Mouse (Mus musculus): Measurements from ENCODE around the gene Rassf2. TPM values are rescaled to one million over a fixed set of nuclear protein-coding genes. Genes with fewer than 3 reads are reported as not detected.

Gene Rassf2
- polyA plus RNA-seq, 1 experiment from 2014 or later = 1.6 TPM

DNA sequence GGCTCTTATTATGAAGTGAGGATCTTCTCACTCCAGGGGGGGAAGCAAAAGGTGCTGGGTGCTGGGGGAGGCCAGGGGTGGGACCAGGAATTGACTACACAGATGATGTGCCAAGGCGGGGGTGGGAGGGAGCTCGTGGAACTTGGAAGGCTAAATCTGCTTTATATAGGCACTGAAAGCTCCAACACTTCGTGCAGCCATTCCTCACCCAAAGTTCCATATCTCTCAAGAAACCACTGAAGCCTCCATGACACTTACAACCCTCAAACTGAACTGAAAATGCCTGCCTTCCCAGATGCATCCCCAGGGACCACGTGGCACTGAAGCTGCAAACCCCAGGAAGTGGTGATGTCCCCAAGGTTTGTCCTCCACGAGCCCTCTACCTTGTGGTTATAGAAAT, 26.1 kb downstream of the Rassf2 start:
- no peaks in the 10 kb centered on the region for H3K27me3 ChIP-seq
- no peaks in the 10 kb centered on the region for H3K4me1 ChIP-seq (replicated peaks)
- no peak for DNase-seq
- no peaks in the 10 kb centered on the region for H3K9me3 ChIP-seq (replicated peaks)
- H3K4me3 ChIP-seq (replicated peaks) = no peak overlapping the region
- no peak overlapping the region for H3K9ac ChIP-seq
- no peak overlapping the region for H3K27ac ChIP-seq
- H3K4me2 ChIP-seq = no peak overlapping the region
- WGBS (ENCODE audit: insufficient replicate concordance) = 47% methylated on average over 5 of the region's 5 CpGs
- no peaks in the 10 kb centered on the region for H3K36me3 ChIP-seq
- ATAC-seq (ENCODE audit: low read depth) = no peak

DNA sequence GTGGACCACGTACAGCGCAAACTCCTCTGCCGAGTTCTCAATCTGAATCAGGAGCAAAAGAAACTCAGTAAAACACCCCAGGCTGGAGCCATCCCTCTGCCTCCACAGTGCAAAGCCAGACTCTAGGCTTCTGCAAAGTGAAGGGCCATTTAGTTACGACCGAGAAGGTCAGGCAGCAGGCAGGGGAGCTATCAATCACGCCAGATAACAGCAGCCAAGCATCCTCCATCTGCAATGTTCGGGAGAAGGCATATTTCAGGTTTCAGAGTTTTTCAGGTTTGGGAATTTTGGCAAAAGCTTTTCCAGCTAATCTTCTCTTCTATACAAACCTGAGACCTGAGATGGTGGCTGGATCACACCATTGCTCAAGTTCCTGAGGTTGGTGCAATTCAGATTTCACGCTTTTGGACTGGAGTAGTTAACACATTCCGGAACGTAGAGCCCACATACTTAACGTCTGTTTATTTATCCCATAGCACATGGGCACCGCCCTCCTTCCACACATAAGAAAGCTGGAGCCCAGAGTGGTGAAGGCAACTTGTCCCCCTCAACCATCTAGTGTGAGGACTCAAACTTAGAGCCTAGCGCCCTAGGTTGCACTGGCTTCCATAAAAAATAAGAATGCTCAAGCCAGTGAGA, 28.2 kb downstream of the Rassf2 start:
- Histone ChIP-seq H3K4me1 (replicated peaks) (no peaks in the 10 kb centered on the region), H3K36me3 (no peaks in the 10 kb centered on the region), H3K4me2 (no peak overlapping the region), H3K9me3 (replicated peaks) (no peaks in the 10 kb centered on the region), H3K27ac (no peak overlapping the region), H3K4me3 (replicated peaks) (no peak overlapping the region), H3K9ac (no peak overlapping the region), H3K27me3 (no peaks in the 10 kb centered on the region)
- ATAC-seq (ENCODE audit: low read depth) = no peak
- 73% methylated on average over 13 of the region's 13 CpGs for WGBS (ENCODE audit: insufficient replicate concordance)
- DNase-seq = no peak

DNA sequence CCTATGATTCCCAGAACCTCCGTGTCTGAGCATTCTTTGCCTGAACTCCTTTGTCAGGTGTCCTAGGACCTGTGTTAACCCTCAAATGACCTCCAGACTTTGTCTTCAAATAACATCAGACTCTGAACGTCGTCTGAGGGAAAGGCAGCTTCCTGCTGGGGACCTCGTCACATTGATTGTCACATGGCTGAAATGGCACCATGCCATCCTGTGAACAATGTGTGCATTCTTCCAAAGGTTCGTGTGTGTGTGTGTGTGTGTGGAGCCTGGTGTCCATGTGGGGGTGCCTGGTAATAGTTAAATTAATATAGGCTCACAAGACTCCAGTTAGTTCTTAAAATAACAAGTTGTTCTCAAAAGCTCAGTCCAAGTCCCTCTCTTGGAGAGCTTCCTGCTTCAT, 32.7 kb downstream of the Rassf2 start:
- Histone ChIP-seq H3K36me3 (no peaks in the 10 kb centered on the region), H3K27ac (no peak overlapping the region), H3K4me3 (replicated peaks) (no peak overlapping the region), H3K27me3 (no peaks in the 10 kb centered on the region), H3K9me3 (replicated peaks) (no peaks in the 10 kb centered on the region), H3K4me2 (no peak overlapping the region), H3K9ac (no peak overlapping the region), H3K4me1 (replicated peaks) (peaks cover 3% of the 10 kb centered on the region; the same call in 1 of the 2 replicates)
- 54% methylated on average over 5 of the region's 5 CpGs for WGBS (ENCODE audit: insufficient replicate concordance)
- DNase-seq (no peak), ATAC-seq (ENCODE audit: low read depth) (no peak)

DNA sequence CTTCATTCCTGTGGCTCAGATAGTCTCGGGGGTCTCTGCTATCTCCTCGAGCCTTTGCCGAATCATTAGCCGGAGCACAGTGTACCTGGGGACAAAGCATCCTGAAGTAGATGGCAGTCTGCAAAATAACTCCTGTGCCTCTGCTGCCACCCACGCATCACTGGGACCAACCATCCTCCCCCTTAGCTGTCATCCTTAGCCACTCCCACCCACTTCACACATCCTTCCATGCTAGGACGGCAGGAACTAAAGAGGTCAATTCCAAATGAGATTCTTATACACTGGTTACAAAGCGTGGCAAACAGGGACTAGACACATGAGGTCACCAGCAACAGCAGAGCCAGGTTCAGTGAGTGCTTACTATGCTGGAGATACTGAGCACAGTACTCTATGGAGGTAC, 33.7 kb downstream of the Rassf2 start:
- ATAC-seq (ENCODE audit: low read depth) (no peak), DNase-seq (no peak)
- Histone ChIP-seq H3K9ac (no peak overlapping the region), H3K36me3 (no peaks in the 10 kb centered on the region), H3K27me3 (no peaks in the 10 kb centered on the region), H3K4me1 (replicated peaks) (peaks cover 7% of the 10 kb centered on the region), H3K4me3 (replicated peaks) (no peak overlapping the region), H3K4me2 (no peak overlapping the region), H3K27ac (no peak overlapping the region), H3K9me3 (replicated peaks) (no peaks in the 10 kb centered on the region)
- WGBS (ENCODE audit: insufficient replicate concordance) = 82% methylated on average over 7 of the region's 7 CpGs

DNA sequence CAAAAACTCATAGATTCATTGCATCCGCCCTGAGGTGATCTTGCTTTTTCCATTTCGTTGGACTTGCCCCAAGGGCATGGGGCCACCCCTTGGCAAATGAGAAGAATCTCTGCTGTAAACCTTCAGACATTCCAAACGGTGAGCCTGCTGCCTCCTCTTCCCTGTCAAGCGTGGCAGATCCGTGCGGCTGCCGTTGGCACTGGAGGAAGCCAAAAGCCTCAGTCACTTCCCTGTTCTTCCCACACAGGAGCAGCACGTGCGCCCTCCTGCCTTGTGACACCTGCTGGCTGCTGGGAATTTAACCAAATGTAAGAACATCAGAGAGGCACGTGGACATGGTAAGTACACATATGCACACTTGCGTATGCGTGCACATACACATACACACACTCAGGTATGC, 34.3 kb downstream of the Rassf2 start:
- 83% methylated on average over 12 of the region's 12 CpGs for WGBS (ENCODE audit: insufficient replicate concordance)
- DNase-seq (no peak), ATAC-seq (ENCODE audit: low read depth) (no peak)
- Histone ChIP-seq H3K4me2 (no peak overlapping the region), H3K27ac (no peak overlapping the region), H3K9ac (no peak overlapping the region), H3K9me3 (replicated peaks) (no peaks in the 10 kb centered on the region), H3K36me3 (no peaks in the 10 kb centered on the region), H3K4me1 (replicated peaks) (peaks cover 7% of the 10 kb centered on the region), H3K4me3 (replicated peaks) (no peak overlapping the region), H3K27me3 (no peaks in the 10 kb centered on the region)

DNA sequence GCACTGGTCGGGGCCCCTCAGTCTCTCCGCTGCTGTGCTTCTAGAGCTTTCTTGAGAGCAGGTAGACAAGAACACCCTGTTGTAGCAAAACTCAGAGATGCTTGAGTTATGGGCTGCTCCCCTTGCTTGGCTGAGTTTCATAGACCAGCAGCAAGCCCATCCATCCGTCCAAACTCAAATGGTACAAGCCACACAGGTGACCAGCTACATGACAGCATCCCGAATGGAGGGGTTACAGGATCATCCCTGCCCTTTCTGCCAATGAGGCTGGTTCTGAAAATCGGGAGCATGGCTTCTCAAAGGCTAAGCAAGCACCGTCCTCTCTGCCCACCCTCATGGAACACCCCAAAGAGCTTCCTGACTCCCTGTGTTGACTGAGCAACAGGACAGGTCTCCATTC, 35.1 kb downstream of the Rassf2 start:
- ATAC-seq (ENCODE audit: low read depth) = no peak
- no peak for DNase-seq
- Histone ChIP-seq H3K27ac (no peak overlapping the region), H3K4me1 (replicated peaks) (peaks cover 7% of the 10 kb centered on the region), H3K36me3 (no peaks in the 10 kb centered on the region), H3K9ac (no peak overlapping the region), H3K27me3 (no peaks in the 10 kb centered on the region), H3K9me3 (replicated peaks) (no peaks in the 10 kb centered on the region), H3K4me3 (replicated peaks) (no peak overlapping the region), H3K4me2 (no peak overlapping the region)
- WGBS (ENCODE audit: insufficient replicate concordance) = 70% methylated on average over 6 of the region's 6 CpGs

DNA sequence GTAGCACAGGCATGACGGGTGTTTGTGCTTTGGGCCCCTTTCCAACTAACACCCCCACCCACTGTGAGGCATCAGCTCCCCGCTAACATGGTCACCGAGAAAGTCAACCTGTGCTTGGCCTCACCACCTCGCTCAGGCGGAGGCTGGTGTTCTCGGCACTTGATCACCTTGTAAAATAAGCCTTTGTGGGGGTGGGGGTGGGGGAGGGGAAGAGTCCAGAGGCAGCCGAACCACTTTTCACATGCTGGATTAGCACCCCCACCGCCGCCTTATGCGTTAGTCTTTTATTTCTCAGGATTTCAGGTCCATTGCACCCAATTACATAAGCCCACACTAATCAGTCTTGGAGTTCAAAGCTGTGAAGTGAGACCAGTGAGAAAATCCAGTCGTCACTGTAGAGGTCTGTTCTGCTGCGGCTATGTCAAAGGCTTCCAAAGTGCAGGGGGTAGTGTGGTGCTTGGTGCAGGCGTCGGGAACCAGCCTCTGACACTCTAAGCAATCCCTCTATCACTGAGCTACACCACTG, 36.4 kb downstream of the Rassf2 start:
- Histone ChIP-seq H3K4me1 (replicated peaks) (peaks cover 7% of the 10 kb centered on the region), H3K27ac (no peak overlapping the region), H3K4me2 (no peak overlapping the region), H3K36me3 (no peaks in the 10 kb centered on the region), H3K4me3 (replicated peaks) (no peak overlapping the region), H3K27me3 (no peaks in the 10 kb centered on the region), H3K9ac (no peak overlapping the region), H3K9me3 (replicated peaks) (no peaks in the 10 kb centered on the region)
- WGBS (ENCODE audit: insufficient replicate concordance) = 70% methylated on average over 14 of the region's 14 CpGs
- DNase-seq = no peak
- no peak for ATAC-seq (ENCODE audit: low read depth)

DNA sequence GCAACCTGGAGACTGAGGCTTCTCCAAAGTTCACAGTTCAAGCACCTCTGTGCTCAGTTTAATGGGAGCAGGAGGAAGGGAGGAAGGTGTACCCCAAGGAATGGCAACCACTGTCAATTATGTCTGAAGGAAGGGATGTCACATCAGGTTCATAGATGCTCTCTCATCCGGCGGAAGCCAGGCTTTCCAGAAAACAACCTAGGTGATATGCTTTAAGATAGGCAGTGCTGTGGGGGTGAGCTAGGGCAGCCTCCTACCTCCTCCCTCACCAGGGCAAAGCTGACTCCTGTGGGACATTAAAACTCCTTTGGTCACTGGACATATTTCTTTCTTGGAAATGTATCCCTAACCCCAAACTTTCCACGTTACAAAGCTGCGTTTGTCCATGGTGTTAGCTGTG, 36.9 kb downstream of the Rassf2 start:
- H3K27me3 ChIP-seq = no peaks in the 10 kb centered on the region
- no peaks in the 10 kb centered on the region for H3K9me3 ChIP-seq (replicated peaks)
- no peak overlapping the region for H3K4me3 ChIP-seq (replicated peaks)
- H3K9ac ChIP-seq = no peak overlapping the region
- ATAC-seq (ENCODE audit: low read depth) (no peak), DNase-seq (no peak)
- no peak overlapping the region for H3K4me2 ChIP-seq
- H3K4me1 ChIP-seq (replicated peaks) = peaks cover 7% of the 10 kb centered on the region
- no peaks in the 10 kb centered on the region for H3K36me3 ChIP-seq
- 74% methylated on average over 4 of the region's 4 CpGs for whole genome bisulfite sequencing (ENCODE audit: insufficient replicate concordance)
- no peak overlapping the region for H3K27ac ChIP-seq

DNA sequence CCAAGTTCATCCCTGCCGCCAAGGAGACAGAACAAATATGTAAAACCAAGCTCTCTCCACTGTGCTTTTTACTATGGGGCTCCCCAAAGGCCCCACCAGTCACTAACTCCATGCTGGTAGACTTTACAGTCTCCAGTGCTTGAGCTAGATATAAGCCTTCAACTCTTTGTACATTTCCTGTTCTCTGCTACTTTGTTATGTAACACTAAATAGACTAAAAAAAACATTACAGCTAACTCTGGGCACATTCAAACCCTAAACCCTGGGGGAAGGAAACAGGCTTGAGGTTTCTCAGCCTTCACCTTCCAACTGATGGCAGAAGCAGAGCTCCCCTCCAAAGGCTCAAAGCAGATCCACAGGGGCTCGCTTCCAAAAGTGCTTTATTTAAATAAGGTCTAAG, 37.6 kb downstream of the Rassf2 start:
- WGBS (ENCODE audit: insufficient replicate concordance) = 69% methylated on average over 2 of the region's 2 CpGs
- ATAC-seq (ENCODE audit: low read depth) = no peak
- no peak overlapping the region for H3K9ac ChIP-seq

DNA sequence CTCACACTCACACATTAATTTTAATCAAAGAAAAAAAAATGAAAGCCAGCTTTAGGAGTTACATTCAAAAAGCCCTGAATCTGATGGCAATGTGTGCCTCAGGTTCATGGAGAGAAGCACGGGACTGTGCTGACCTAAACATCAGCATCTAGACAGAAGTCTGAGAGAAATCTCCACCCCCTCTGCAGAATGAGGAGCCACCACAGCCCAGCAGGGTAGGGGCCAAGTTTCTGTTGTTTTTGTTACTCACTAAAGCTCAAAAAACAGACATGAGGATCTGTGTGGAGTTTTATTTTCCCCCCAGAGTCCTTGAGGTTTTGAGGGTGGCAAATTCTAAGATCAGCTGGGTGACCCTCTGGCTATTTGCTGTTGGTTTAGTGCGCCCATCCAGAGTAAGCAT, 41.5 kb downstream of the Rassf2 start:
- ATAC-seq (ENCODE audit: low read depth) (no peak), DNase-seq (no peak)
- peaks cover 7% of the 10 kb centered on the region for H3K4me1 ChIP-seq (replicated peaks)
- no peaks in the 10 kb centered on the region for H3K36me3 ChIP-seq
- no peaks in the 10 kb centered on the region for H3K27me3 ChIP-seq
- no peak overlapping the region for H3K27ac ChIP-seq
- no peak overlapping the region for H3K9ac ChIP-seq
- no peak overlapping the region for H3K4me2 ChIP-seq
- H3K4me3 ChIP-seq (replicated peaks) = no peak overlapping the region
- WGBS (ENCODE audit: insufficient replicate concordance) = 53% methylated on average over 2 of the region's 2 CpGs
- no peaks in the 10 kb centered on the region for H3K9me3 ChIP-seq (replicated peaks)

More for the DNA sequence above, 37.6 kb downstream of the Rassf2 start:
- H3K4me3 ChIP-seq (replicated peaks) = no peak overlapping the region
- no peak overlapping the region for H3K4me2 ChIP-seq
- no peak for DNase-seq
- no peak overlapping the region for H3K27ac ChIP-seq
- H3K4me1 ChIP-seq (replicated peaks) = peaks cover 7% of the 10 kb centered on the region
- no peaks in the 10 kb centered on the region for H3K27me3 ChIP-seq
- no peaks in the 10 kb centered on the region for H3K36me3 ChIP-seq
- H3K9me3 ChIP-seq (replicated peaks) = no peaks in the 10 kb centered on the region

DNA sequence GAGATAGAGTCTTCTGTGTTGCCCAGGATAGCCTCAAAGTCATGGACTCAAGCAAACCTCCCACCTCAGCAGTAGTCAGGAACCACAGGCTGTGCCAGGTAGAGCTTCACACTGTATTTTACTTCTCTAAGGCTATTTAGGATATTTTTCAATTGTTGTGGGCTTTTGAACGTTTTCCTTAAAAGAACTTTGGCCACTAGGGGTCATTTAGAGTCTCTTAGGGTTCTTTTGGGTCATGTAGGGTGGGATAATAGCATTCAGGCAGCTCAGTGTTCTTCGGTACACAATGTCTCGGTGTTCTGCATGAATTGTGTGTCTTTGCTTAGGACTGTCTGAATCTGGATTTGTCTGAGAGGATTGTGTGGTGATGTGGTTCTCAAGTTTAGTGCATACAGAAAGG, 42.1 kb downstream of the Rassf2 start:
- H3K4me1 ChIP-seq (replicated peaks) = peaks cover 4% of the 10 kb centered on the region
- 35% methylated on average over 3 of the region's 3 CpGs for WGBS (ENCODE audit: insufficient replicate concordance)
- DNase-seq (no peak), ATAC-seq (ENCODE audit: low read depth) (no peak)
- H3K4me2 ChIP-seq = no peak overlapping the region
- H3K4me3 ChIP-seq (replicated peaks) = no peak overlapping the region
- no peaks in the 10 kb centered on the region for H3K27me3 ChIP-seq
- H3K9ac ChIP-seq = no peak overlapping the region
- no peaks in the 10 kb centered on the region for H3K36me3 ChIP-seq
- no peaks in the 10 kb centered on the region for H3K9me3 ChIP-seq (replicated peaks)
- no peak overlapping the region for H3K27ac ChIP-seq

DNA sequence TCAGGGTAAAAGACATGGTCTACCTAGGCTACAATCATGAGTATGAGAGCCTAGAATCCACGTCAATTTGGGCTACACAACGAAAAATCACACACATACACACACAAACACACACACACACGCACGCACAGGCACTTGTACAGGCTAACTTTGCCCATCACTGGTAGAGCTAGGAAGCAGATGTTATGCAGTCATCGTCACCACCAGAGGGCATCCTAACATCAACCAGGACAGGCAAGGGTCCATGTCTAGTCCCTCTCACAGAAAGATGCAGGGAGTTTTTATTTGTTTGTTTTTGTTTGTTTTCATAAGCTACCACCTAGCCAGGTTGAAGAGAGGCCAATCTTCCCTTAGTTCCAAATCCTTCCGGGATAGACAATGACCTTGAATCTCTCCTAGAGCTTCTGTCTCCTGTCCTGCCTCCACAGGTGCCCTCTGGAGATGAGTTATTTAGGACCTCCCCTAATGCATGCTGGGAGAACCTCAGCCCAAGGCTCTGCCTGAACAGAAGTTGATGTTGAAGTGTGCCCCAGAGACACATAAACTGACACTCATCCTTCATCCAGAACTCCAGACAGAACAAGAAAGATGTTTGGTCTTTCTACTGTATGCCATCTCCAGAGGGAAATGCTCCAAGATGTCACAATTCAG, 47.4 kb downstream of the Rassf2 start:
- no peaks in the 10 kb centered on the region for H3K4me1 ChIP-seq (replicated peaks)
- WGBS (ENCODE audit: insufficient replicate concordance) = 10% methylated on average over 6 of the region's 6 CpGs
- no peaks in the 10 kb centered on the region for H3K36me3 ChIP-seq
- DNase-seq = no peak
- H3K4me2 ChIP-seq = no peak overlapping the region
- no peak for ATAC-seq (ENCODE audit: low read depth)
- no peak overlapping the region for H3K4me3 ChIP-seq (replicated peaks)
- no peaks in the 10 kb centered on the region for H3K27me3 ChIP-seq
- no peak overlapping the region for H3K9ac ChIP-seq
- no peak overlapping the region for H3K27ac ChIP-seq
- no peaks in the 10 kb centered on the region for H3K9me3 ChIP-seq (replicated peaks)

All from liver, embryonic 13.5 days (tissue).